Mouse (Mus musculus) CH12.LX (cell line): ENCODE results near the gene Ttc17.

Experiments used
- CHD2 ChIP-seq: IDR thresholded peaks from 2 replicates; pipeline ENCODE4 v1.6.1; 2011; ENCODE audit warnings: low read length, improper control_type of control experiment
- CTCF ChIP-seq, 2 experiments: IDR thresholded peaks in 1 of 2; conservative IDR thresholded peaks in 1 of 2; 2 replicates each; pipeline ENCODE4 v1.5.1; 2011 to 2012; ENCODE audit warnings: low read depth in 2 of 2, low read length in 2 of 2, improper control_type of control experiment in 1 of 2, inconsistent platforms in 1 of 2, mild to moderate bottlenecking in 1 of 2, moderate library complexity in 1 of 2
- EP300 ChIP-seq: IDR thresholded peaks from 2 replicates; pipeline ENCODE4 v1.6.1; 2011; ENCODE audit warnings: low read length, improper control_type of control experiment
- HCFC1 ChIP-seq: IDR thresholded peaks from 2 replicates; pipeline ENCODE4 v1.6.1; 2012; ENCODE audit warnings: low read depth, mild to moderate bottlenecking, inconsistent platforms, low read length, improper control_type of control experiment
- KAT2A ChIP-seq: IDR thresholded peaks from 2 replicates; pipeline ENCODE4 v1.6.1; 2012; ENCODE audit warnings: low read length, improper control_type of control experiment, inconsistent platforms; ENCODE audit not compliant: insufficient replicate concordance
- MAFK ChIP-seq: IDR thresholded peaks from 2 replicates; pipeline ENCODE4 v1.6.1; 2011; ENCODE audit warnings: low read length, improper control_type of control experiment; ENCODE audit not compliant: insufficient replicate concordance
- MXI1 ChIP-seq: IDR thresholded peaks from 2 replicates; pipeline ENCODE4 v1.6.1; 2011; ENCODE audit warnings: mild to moderate bottlenecking, low read depth, low read length, improper control_type of control experiment
- POLR2A ChIP-seq: IDR thresholded peaks from 2 replicates; pipeline ENCODE4 v1.6.1; 2011; ENCODE audit warnings: low read depth, mild to moderate bottlenecking, improper control_type of control experiment, low read length
- POLR2AphosphoS2 ChIP-seq: IDR thresholded peaks from 2 replicates; pipeline ENCODE4 v1.6.1; 2011; ENCODE audit warnings: low read depth, low read length, improper control_type of control experiment
- TBP ChIP-seq: conservative IDR thresholded peaks from 2 replicates; pipeline ENCODE4 v1.6.1; 2011; ENCODE audit warnings: low read depth, low read length, improper control_type of control experiment
- ZC3H11A ChIP-seq: IDR thresholded peaks from 2 replicates; pipeline ENCODE4 v1.6.1; 2012; ENCODE audit warnings: low read depth, mild to moderate bottlenecking, inconsistent platforms, low read length, improper control_type of control experiment
- ZKSCAN1 ChIP-seq: IDR thresholded peaks from 2 replicates; pipeline ENCODE4 v1.6.1; 2012; ENCODE audit warnings: low read depth, inconsistent platforms, low read length, improper control_type of control experiment, borderline replicate concordance
- ZNF384 ChIP-seq: IDR thresholded peaks from 2 replicates; pipeline ENCODE4 v1.6.1; 2012; ENCODE audit warnings: low read depth, low read length, improper control_type of control experiment, inconsistent platforms

- no peak for TF ChIP-seq EP300
- no peak for TF ChIP-seq TBP
- no peak for TF ChIP-seq CTCF (conservative IDR thresholded peaks at IDR 0.05 in 1 of 2, IDR thresholded peaks at IDR 0.05 in 1 of 2; ENCODE audit: low read depth in 2 of 2, low read length in 2 of 2)
- peak; percentile 73; the same call in 1 of the 2 replicates for TF ChIP-seq MAFK
- TF ChIP-seq ZKSCAN1 = no peak
- no peak for TF ChIP-seq POLR2A
- no peak for TF ChIP-seq POLR2AphosphoS2
- TF ChIP-seq CHD2 = no peak
- no peak for TF ChIP-seq ZC3H11A
- TF ChIP-seq ZNF384 = no peak
- no peak for TF ChIP-seq KAT2A
- TF ChIP-seq MXI1 = no peak
- no peak for TF ChIP-seq HCFC1
Measured at GRCm38 (mm10) chr2:94319780-94320179, 86.7 kb downstream of the Ttc17 start.
